Mouse (Mus musculus) limb, embryonic 10.5 days (tissue): ENCODE measurements around the gene Olfr1451. TPM values are rescaled to one million over a fixed set of nuclear protein-coding genes. Genes with fewer than 3 reads are reported as not detected.
"Not testable (repeated sequence)": the region's sequence is repeated elsewhere in the genome, so short reads cannot be mapped to it uniquely, and the experiment has no call there.

Experiments used
- DNase-seq: peaks from one replicate; pipeline ENCODE4 v3.0.0-alpha.2; 2017; ENCODE audit warnings: low spot score
- H3K27ac ChIP-seq: fragments of 300-500 bp; sonication (generic); 2 replicates; pipeline ENCODE4 v1.5.1; 2016; ENCODE audit warnings: mild to moderate bottlenecking
- H3K27me3 ChIP-seq: fragments of 300-500 bp; sonication (generic); 2 replicates; pipeline ENCODE4 v1.6.1; 2016; ENCODE audit warnings: low read depth, mild to moderate bottlenecking; ENCODE audit not compliant: poor library complexity, severe bottlenecking
- H3K36me3 ChIP-seq: fragments of 300-500 bp; sonication (generic); 2 replicates; pipeline ENCODE4 v1.6.1; 2016; ENCODE audit warnings: mild to moderate bottlenecking, moderate library complexity
- H3K4me1 ChIP-seq: fragments of 300-500 bp; sonication (generic); 2 replicates; pipeline ENCODE4 v1.6.1; 2016
- H3K4me3 ChIP-seq: fragments of 300-500 bp; sonication (generic); 2 replicates; pipeline ENCODE4 v1.5.1; 2016; ENCODE audit warnings: mild to moderate bottlenecking, moderate library complexity
- H3K9me3 ChIP-seq: fragments of 300-500 bp; sonication (generic); replicated peaks from 2 replicates; pipeline ENCODE4 v1.6.1; 2016; ENCODE audit warnings: mild to moderate bottlenecking
- WGBS: fragments of 180-500 bp; shearing (Covaris S2); methylation state at CpG from one replicate; pipeline ENCODE4 v1.1.7; 2016; 5-methylcytosine and 5-hydroxymethylcytosine counted together
- polyA plus RNA-seq: library from polyadenylated mRNA; unstranded; fragments of >200 nt; fragmentation: Nextera tagmentation; extraction: Ambion mirVana; gene quantifications from 2 replicates; pipeline ENCODE4 v1.2.1, GENCODE M21; 2016

Gene Olfr1451
- not detected in 2 replicates for polyA plus RNA-seq

DNA sequence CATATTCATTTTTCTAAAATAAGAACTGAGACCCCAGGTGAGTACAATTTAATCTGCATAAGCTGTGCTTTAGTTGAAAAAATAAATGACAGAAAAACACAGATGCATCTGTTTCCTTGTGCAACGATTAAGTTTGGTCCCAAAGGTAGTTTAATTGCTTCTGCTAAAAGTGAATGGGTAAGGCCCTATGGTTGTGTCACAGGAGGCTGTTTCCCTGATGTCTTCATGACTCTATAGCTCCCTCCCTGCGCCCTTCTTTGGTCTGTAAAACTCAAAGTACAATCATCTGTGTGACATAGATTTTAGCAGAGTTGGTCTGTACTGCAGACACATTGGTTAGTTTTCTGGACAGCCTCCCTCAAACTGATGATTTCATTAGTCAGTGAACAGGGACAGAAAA is at the start of gene Olfr1451:
Gene Olfr1451 (plus strand): TSS at position 301 of the 400 bp plus-strand sequence.
- WGBS, result 86% methylated on average over 2 of the region's 2 CpGs
- Histone ChIP-seq H3K27ac (no peak within 1 kb of the TSS), H3K27me3 (no peaks in the 10 kb centered on the region), H3K36me3 (no peaks in the 10 kb centered on the region), H3K4me1 (no peaks in the 10 kb centered on the region), H3K9me3 (no peaks in the 10 kb centered on the region), H3K4me3 (no peak within 1 kb of the TSS)
- DNase-seq, result no peak

DNA sequence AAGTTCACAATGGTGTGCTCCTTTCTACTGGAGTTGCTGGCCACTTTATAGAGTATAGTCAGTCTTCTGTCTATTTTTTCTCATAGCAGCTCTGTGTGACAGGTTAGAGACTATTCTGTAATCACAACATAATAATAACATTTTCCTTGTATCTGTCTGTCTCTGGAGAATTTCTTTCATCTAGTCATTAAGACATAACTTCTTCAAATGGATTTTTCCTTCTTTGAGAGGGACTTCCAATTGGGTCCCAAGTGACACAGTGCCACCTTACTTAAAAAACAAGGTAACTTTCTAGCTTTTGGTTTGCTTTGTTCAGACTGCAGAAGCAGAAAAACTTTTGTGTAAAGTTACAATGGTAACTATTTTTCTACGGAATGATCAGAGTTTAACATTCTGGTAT is 44.9 kb upstream of the Olfr1451 start, which contains the start of gene Olfr1450:
Gene Olfr1450 (plus strand): TSS at position 301 of the 400 bp plus-strand sequence.
- H3K4me1 ChIP-seq, result no peaks in the 10 kb centered on the region
- H3K36me3 ChIP-seq, result no peaks in the 10 kb centered on the region
- 83% methylated on average over 1 of the region's 1 CpGs for WGBS
- no peaks in the 10 kb centered on the region for H3K27me3 ChIP-seq
- H3K9me3 ChIP-seq, result peaks cover 4% of the 10 kb centered on the region; the same call in 1 of the 2 replicates
- no peak within 1 kb of the TSS for H3K4me3 ChIP-seq
- no peak within 1 kb of the TSS for H3K27ac ChIP-seq
- DNase-seq, result no peak

DNA sequence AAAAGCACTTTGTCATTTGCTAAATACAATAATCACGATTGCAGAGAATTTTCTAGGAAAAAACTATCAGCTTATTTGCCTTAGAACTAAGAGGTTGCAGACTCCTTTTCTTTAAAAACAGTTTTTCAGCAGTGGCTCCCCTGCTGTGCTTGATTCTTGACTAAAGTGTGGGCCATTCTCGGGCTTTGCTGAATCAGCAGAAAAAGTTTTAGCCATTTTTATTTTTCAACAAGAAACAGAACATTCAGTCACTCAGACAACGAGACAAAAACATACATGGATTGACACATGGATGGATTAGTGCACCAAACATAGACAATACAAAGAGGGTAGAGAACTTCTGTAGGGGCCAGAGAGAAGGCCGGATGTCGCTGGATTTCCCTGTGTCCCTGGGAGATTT is 24.7 kb upstream of the Olfr1451 start:
- DNase-seq, H3K27me3 ChIP-seq, H3K9me3 ChIP-seq, H3K4me1 ChIP-seq, H3K36me3 ChIP-seq, H3K27ac ChIP-seq, H3K4me3 ChIP-seq: not testable (repeated sequence)
- 88% methylated on average over 5 of the region's 5 CpGs for WGBS

DNA sequence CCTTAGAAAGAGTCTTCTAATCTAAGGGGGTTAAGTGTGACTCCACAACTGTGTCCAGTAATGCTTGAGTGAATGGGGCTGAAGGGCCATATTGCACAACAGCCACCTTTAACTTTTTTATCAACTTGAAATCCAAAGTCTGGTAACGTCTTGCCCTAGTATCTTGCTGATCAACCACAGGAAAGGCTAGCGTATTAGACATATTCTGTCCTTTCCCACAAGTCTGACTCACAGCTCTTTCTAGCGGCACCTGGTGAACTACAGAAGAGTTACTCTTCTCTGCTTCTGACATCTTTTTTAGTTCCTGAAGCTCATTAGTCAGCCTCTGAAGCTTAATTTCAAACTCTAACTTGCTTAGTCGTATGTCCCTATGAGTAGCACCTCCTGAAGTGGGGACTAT is 2.5 kb upstream of the Olfr1451 start:
- 96% methylated on average over 4 of the region's 4 CpGs for WGBS
- DNase-seq, H3K9me3 ChIP-seq, H3K4me1 ChIP-seq, H3K36me3 ChIP-seq, H3K27me3 ChIP-seq, H3K4me3 ChIP-seq, H3K27ac ChIP-seq: not testable (repeated sequence)

DNA sequence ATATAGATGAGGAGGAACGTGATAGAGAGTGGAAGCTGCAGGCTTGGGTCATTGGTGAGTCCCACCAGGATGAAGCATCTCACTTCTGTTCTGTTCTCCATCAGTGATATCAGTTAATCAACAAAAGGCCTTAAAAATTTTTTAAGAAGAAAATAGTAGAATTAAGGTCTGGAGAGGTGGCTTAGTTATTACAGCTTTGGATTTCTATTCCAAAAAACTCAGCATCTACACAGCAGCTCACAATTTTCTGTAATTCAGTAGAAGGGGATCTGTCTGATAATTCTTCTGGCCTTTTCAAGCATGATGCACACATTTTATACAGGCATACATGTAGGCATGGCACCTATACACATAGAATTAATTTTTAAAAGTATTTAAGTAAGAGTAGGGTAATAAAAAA is 33.4 kb downstream of the Olfr1451 start, which contains the start of gene Olfr1453:
Gene Olfr1453 (minus strand): TSS at position 101 of the 400 bp plus-strand sequence.
- 63% methylated on average over 1 of the region's 1 CpGs for WGBS
- H3K9me3 ChIP-seq, result no peaks in the 10 kb centered on the region

More for the DNA sequence above, 33.4 kb downstream of the Olfr1451 start, which contains the start of gene Olfr1453:
- Histone ChIP-seq H3K36me3 (no peaks in the 10 kb centered on the region), H3K27me3 (no peaks in the 10 kb centered on the region), H3K4me3 (no peak within 1 kb of the TSS), H3K4me1 (no peaks in the 10 kb centered on the region), H3K27ac (no peak within 1 kb of the TSS)
- no peak for DNase-seq

Other genes starting within 250 kb of the Olfr1451 start
- gene Cntf, start 229.4 kb upstream of the Olfr1451 start, polyA plus RNA-seq, result 1.8 and 2.2 TPM in 2 replicates
- 11.0 and 13.5 TPM in 2 replicates for gene Zfp91, start 198.9 kb upstream of the Olfr1451 start, polyA plus RNA-seq
- 0.68 and 0.78 TPM in 2 replicates for gene Lpxn, start 198.8 kb upstream of the Olfr1451 start, polyA plus RNA-seq
- gene Gm5244, start 148.3 kb upstream of the Olfr1451 start, polyA plus RNA-seq, result not detected in 2 replicates
- not detected in 2 replicates for gene Olfr1444, start 137.7 kb upstream of the Olfr1451 start, polyA plus RNA-seq
- gene Olfr1445, start 111.2 kb upstream of the Olfr1451 start, polyA plus RNA-seq, result not detected in 2 replicates
- gene Olfr1446, start 101.5 kb upstream of the Olfr1451 start, polyA plus RNA-seq, result not detected in 2 replicates
- gene Olfr1447, start 91.3 kb upstream of the Olfr1451 start, polyA plus RNA-seq, result not detected in 2 replicates
- not detected in 2 replicates for gene Olfr1448, start 70.6 kb upstream of the Olfr1451 start, polyA plus RNA-seq
- not detected in 2 replicates for gene Olfr1449, start 64.2 kb upstream of the Olfr1451 start, polyA plus RNA-seq
- gene Olfr1450, start 44.8 kb upstream of the Olfr1451 start, polyA plus RNA-seq, result not detected in 2 replicates
- not detected in 2 replicates for gene Olfr1453, start 33.3 kb downstream of the Olfr1451 start, polyA plus RNA-seq
- not detected in 2 replicates for gene Olfr1454, start 65.6 kb downstream of the Olfr1451 start, polyA plus RNA-seq
- gene Olfr1457, start 102.9 kb downstream of the Olfr1451 start, polyA plus RNA-seq, result not detected in 2 replicates
- gene Olfr1458, start 111.8 kb downstream of the Olfr1451 start, polyA plus RNA-seq, result not detected in 2 replicates
- gene Olfr1459, start 154.5 kb downstream of the Olfr1451 start, polyA plus RNA-seq, result not detected in 2 replicates
- gene Olfr1461, start 168.0 kb downstream of the Olfr1451 start, polyA plus RNA-seq, result not detected in 2 replicates
- gene Olfr1462, start 190.7 kb downstream of the Olfr1451 start, polyA plus RNA-seq, result not detected in 2 replicates
- gene Olfr1463, start 236.3 kb downstream of the Olfr1451 start, polyA plus RNA-seq, result not detected in 2 replicates